Mouse (Mus musculus): Measurements from ENCODE around the gene Zfp865.

DNA sequence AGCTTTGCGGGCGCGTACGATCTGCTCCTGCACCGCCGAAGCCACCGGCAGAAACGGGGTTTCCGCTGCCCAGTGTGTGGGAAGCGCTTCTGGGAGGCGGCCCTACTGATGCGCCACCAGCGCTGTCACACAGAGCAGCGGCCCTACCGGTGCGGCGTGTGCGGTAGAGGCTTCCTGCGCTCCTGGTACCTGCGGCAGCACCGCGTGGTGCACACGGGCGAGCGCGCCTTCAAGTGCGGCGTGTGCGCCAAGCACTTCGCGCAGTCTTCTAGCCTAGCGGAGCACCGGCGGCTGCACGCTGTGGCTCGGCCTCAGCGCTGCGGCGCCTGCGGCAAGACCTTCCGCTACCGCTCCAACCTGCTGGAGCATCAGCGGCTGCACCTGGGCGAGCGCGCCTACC lies 11.3 kb downstream of the Zfp865 start:
- no peak for TF ChIP-seq CTCF (IDR thresholded peaks at IDR 0.05; ENCODE audit: control insufficient read depth, insufficient read depth, insufficient read length)
- no peak for TF ChIP-seq MYOG (IDR thresholded peaks at IDR 0.05; ENCODE audit: control insufficient read depth, extremely low read depth, insufficient read length)
- TF ChIP-seq USF1 (IDR thresholded peaks at IDR 0.05; ENCODE audit: low read depth), result no peak
- no peak for TF ChIP-seq MAX (IDR thresholded peaks at IDR 0.05)
- TF ChIP-seq FOSL1 (IDR thresholded peaks at IDR 0.05; ENCODE audit: insufficient read depth, low read length, poor library complexity, severe bottlenecking), result no peak
- TF ChIP-seq MYOD1 (IDR thresholded peaks at IDR 0.05; ENCODE audit: control insufficient read depth, insufficient read length, low read depth), result no peak
- TF ChIP-seq CEBPB (IDR thresholded peaks at IDR 0.05; ENCODE audit: low read depth), result no peak

Data from C2C12 (cell line).